Mouse (Mus musculus) intestine, postnatal 0 days (tissue): Measurements from ENCODE around the gene Ten1. TPM values are rescaled to one million over a fixed set of nuclear protein-coding genes. Genes with fewer than 3 reads are reported as not detected.

Experiments used
- ATAC-seq: fragments of 200-750 bp; cut with Nextera tagmentation; 2 replicates; pipeline ENCODE4 v1.8.0; 2017; ENCODE audit warnings: mild to moderate bottlenecking, moderate TSS enrichment, moderate library complexity
- H3K27ac ChIP-seq: fragments of 300-500 bp; sonication (generic); 2 replicates; pipeline ENCODE4 v1.5.1; 2014; ENCODE audit warnings: mild to moderate bottlenecking, low read depth, low read length, moderate library complexity
- H3K27me3 ChIP-seq: fragments of 300-500 bp; sonication (generic); replicated peaks from 2 replicates; pipeline ENCODE4 v1.6.1; 2014; ENCODE audit warnings: low read length, mixed read lengths; ENCODE audit not compliant: control insufficient read depth, insufficient read depth
- H3K36me3 ChIP-seq: fragments of 300-500 bp; sonication (generic); 2 replicates; pipeline ENCODE4 v1.6.1; 2014; ENCODE audit warnings: mild to moderate bottlenecking, moderate library complexity; ENCODE audit not compliant: control insufficient read depth, insufficient read depth
- H3K4me1 ChIP-seq: fragments of 300-500 bp; sonication (generic); replicated peaks from 2 replicates; pipeline ENCODE4 v1.6.1; 2014; ENCODE audit warnings: antibody characterized with exemption, low read length, mixed read lengths; ENCODE audit not compliant: control insufficient read depth, insufficient read depth
- H3K4me2 ChIP-seq: fragments of 300-500 bp; sonication (generic); replicated peaks from 2 replicates; pipeline ENCODE4 v1.6.1; 2014; ENCODE audit warnings: low read depth, mild to moderate bottlenecking, moderate library complexity
- H3K4me3 ChIP-seq: fragments of 300-500 bp; sonication (generic); 2 replicates; pipeline ENCODE4 v1.5.1; 2014; ENCODE audit warnings: low read depth, low read length
- H3K9ac ChIP-seq: fragments of 300-500 bp; sonication (generic); 2 replicates; pipeline ENCODE4 v1.6.1; 2014; ENCODE audit warnings: mild to moderate bottlenecking, low read depth, low read length
- H3K9me3 ChIP-seq: fragments of 300-500 bp; sonication (generic); 2 replicates; pipeline ENCODE4 v1.6.1; 2016; ENCODE audit warnings: mixed run types; ENCODE audit not compliant: control insufficient read depth
- CTCF ChIP-seq: sonication (generic); IDR thresholded peaks from 2 replicates; pipeline ENCODE4 v1.5.1; 2016; ENCODE audit warnings: low read depth, mild to moderate bottlenecking, control low read depth, antibody characterized with exemption, moderate library complexity
- WGBS: fragments of 180-500 bp; shearing (Covaris S2); extraction: QIAGEN DNeasy Blood & Tissue Kit; methylation state at CpG from one replicate; pipeline ENCODE4 v1.1.7; 2014; 5-methylcytosine and 5-hydroxymethylcytosine counted together
- polyA plus RNA-seq: library from polyadenylated mRNA; unstranded; fragments of >200 nt; fragmentation: Nextera tagmentation; extraction: Ambion mirVana; gene quantifications from 2 replicates; pipeline ENCODE4 v1.2.1, GENCODE M21; 2015

Ten1 gene
- polyA plus RNA-seq, 1 experiment from 2014 or later = 66.8 TPM

GRCm38 (mm10) chr11:116247502-116248222 lies 49.0 kb downstream of the Ten1 start:
- no peak overlapping the region for H3K9ac ChIP-seq
- no peaks in the 10 kb centered on the region for H3K27me3 ChIP-seq
- peak; percentile 86 for ATAC-seq
- TF ChIP-seq CTCF = no peak
- WGBS = 43% methylated on average over 14 of the region's 14 CpGs
- H3K4me2 ChIP-seq = no peak overlapping the region
- H3K4me3 ChIP-seq = no peak overlapping the region
- H3K4me1 ChIP-seq = no peaks in the 10 kb centered on the region
- peak overlapping the region; percentile 73 for H3K27ac ChIP-seq
- H3K36me3 ChIP-seq = peaks cover 89% of the 10 kb centered on the region
- H3K9me3 ChIP-seq = no peaks in the 10 kb centered on the region

DNA sequence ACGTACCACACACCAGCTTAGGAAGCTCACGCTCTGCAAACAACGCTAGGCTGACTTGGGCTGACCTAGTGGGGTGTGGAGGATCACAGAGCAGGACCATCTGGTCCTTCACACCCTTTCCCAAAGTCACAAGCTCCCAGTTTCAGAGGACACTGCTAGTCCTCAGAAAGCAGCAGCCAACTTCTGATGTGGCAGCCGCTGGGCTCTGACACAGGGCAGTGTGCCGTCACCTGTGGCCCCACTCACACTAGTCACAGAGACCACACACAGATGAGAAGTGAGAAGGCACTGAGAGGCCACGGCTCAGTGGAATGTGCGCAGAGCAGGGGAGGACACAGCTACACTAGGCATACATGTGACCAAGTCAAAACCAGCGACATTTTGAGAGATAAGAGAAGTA lies 52.2 kb downstream of the Ten1 start:
- Histone ChIP-seq H3K9ac (no peak overlapping the region), H3K36me3 (peaks cover 93% of the 10 kb centered on the region), H3K4me3 (no peak overlapping the region), H3K4me1 (no peaks in the 10 kb centered on the region), H3K27ac (peak overlapping the region; percentile 46; the same call in 1 of the 2 replicates), H3K4me2 (no peak overlapping the region), H3K9me3 (no peaks in the 10 kb centered on the region), H3K27me3 (no peaks in the 10 kb centered on the region)
- ATAC-seq = no peak
- TF ChIP-seq CTCF = no peak
- 86% methylated on average over 8 of the region's 8 CpGs for WGBS

DNA sequence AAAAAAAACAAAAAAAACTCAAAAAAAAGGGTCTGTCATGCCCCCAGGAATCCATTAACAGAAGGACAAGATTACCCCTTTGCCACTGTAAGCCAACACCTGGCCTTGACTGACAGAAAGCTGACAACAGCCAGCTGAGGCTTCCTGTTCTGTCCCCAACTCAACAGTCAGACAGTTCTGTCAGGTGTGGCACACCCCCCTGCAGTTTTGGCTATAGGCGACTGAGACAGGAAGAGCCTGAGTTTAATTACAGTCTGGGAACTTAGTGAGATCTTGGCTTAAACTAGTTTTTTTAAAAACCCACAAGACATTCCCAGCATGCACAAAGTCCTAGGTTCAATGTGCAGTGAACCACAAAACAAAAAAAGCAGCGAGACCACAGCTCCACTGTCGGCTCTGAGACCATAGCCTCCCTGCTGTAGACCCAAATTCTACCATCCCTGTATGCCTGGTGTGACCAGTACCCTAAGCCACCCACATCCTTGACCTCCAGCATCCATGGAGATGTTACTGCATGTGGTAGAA lies 54.5 kb downstream of the Ten1 start:
- H3K9me3 ChIP-seq = no peaks in the 10 kb centered on the region
- H3K27me3 ChIP-seq = no peaks in the 10 kb centered on the region
- H3K4me2 ChIP-seq = no peak overlapping the region
- peaks cover 93% of the 10 kb centered on the region for H3K36me3 ChIP-seq
- TF ChIP-seq CTCF = no peak
- 85% methylated on average over 3 of the region's 3 CpGs for WGBS
- H3K4me1 ChIP-seq = no peaks in the 10 kb centered on the region
- no peak overlapping the region for H3K9ac ChIP-seq
- ATAC-seq = no peak
- no peak overlapping the region for H3K4me3 ChIP-seq
- no peak overlapping the region for H3K27ac ChIP-seq

DNA sequence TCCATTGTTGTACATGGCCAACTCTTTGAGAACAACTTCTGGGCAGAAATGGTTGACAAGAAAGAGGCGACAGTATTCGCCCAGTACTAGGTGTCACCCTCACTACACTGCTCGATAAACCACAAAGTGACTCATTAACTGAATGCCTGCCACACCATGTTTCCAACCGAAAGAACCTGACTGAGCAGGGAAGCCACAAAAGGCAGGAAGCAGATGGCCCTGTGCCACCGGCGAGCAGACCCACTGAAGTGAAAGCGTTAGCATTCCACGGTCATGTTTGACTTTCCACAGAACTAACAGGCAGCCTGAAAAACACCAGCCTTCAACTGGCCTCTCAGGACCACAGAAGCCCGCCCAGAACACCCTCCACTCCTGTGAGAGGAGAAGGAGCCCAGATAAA lies 56.0 kb downstream of the Ten1 start:
- no peak overlapping the region for H3K4me3 ChIP-seq
- peaks cover 87% of the 10 kb centered on the region for H3K36me3 ChIP-seq
- no peak overlapping the region for H3K9ac ChIP-seq
- no peaks in the 10 kb centered on the region; the same call in 1 of the 2 replicates for H3K4me1 ChIP-seq
- ATAC-seq = no peak
- no peak overlapping the region for H3K4me2 ChIP-seq
- peak overlapping the region; percentile 50 for H3K27ac ChIP-seq
- H3K27me3 ChIP-seq = no peaks in the 10 kb centered on the region
- TF ChIP-seq CTCF = no peak
- 61% methylated on average over 9 of the region's 9 CpGs for WGBS
- H3K9me3 ChIP-seq = no peaks in the 10 kb centered on the region

DNA sequence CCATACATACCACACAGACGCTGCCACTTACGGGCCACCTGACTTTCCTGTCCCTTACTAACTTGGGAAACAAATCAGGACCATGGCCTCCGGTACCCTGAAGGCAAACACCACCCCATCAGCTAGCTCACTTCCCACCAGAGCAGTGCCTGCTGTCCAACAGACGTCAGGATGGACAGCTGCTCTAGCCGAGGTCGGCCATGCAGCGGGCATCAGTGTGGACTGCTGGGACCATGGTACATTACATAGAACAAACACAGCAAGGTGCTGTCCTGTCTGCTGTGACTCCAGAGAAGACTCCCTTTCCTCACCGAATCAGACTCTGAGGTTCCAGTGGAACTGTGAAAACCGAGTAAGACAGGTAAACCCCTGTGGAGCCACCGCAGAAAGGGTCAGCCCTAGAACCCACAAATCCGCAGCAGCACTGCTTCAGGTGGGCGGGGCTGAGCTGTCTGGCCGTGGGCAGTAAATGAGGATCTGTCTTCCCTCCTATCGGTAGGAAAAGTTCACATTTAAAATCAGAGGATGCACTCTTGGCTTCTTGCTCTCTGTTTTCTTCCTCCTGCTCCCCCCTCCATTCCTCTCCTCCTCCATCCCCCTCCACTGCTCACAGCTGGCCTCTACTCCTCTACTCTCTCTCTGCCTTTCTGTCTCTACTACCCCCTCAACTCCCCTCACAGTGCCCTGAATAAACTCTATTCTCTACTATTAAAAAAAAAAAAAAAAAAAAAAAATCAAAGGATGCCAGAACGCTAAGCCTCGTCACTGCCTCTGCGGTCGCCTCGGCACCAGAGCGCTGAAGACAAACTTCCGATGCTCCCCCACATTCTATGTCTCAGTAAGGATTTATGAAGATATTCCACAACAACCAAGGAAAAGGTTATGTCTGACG lies 56.7 kb downstream of the Ten1 start:
- no peak overlapping the region for H3K4me2 ChIP-seq
- peaks cover 86% of the 10 kb centered on the region for H3K36me3 ChIP-seq
- peak overlapping the region; percentile 50 for H3K27ac ChIP-seq
- H3K4me1 ChIP-seq = no peaks in the 10 kb centered on the region; the same call in 1 of the 2 replicates
- TF ChIP-seq CTCF = no peak
- no peak overlapping the region for H3K9ac ChIP-seq
- H3K4me3 ChIP-seq = no peak overlapping the region
- no peak for ATAC-seq
- 79% methylated on average over 22 of the region's 22 CpGs for WGBS
- no peaks in the 10 kb centered on the region for H3K9me3 ChIP-seq
- H3K27me3 ChIP-seq = no peaks in the 10 kb centered on the region
